Mouse (Mus musculus) heart, adult 2 months (tissue): ENCODE data around the gene Unc119b.
"Not testable (repeated sequence)": the region's sequence is repeated elsewhere in the genome, so short reads cannot be mapped to it uniquely, and the experiment has no call there.

Source experiments
- CTCF ChIP-seq: fragments of 200-600 bp; IDR thresholded peaks from 2 replicates; pipeline ENCODE4 v1.8.1; 2022; ENCODE audit warnings: antibody characterized with exemption, mild to moderate bottlenecking, moderate library complexity
- EP300 ChIP-seq: fragments of 200-500 bp; IDR thresholded peaks from 2 replicates; pipeline ENCODE4 v1.6.1; 2011; ENCODE audit warnings: low read depth, low read length, control low read depth; ENCODE audit not compliant: insufficient read depth
- POLR2A ChIP-seq: fragments of 200-500 bp; IDR thresholded peaks from 2 replicates; pipeline ENCODE4 v1.6.1; 2011; ENCODE audit warnings: mild to moderate bottlenecking, low read depth, low read length, control low read depth; ENCODE audit not compliant: insufficient read depth

DNA sequence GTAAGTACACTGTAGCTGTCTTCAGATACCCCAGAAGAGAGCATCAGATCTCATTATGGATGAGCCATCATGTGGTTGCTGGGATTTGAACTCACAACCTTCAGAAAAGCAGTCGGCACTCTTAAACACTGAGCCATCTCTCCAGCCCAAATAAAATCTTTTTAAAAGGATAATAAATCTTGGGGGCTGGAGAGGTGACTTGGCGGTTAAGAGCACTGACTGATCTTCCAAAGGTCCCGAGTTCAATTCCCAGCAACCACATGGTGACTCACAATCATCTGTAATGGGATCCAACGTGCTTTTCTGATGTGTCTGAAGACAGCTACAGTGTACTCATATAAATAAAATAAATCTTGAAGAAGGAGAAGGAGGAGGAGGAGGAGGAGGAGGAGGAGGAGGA, 29.7 kb upstream of the Unc119b start:
- not testable (repeated sequence) for TF ChIP-seq CTCF, POLR2A, EP300
